Mouse (Mus musculus): ENCODE measurements around the gene Fshr.

The Fshr gene

GRCm38 (mm10) chr17:89032981-89033380 lies 167.5 kb downstream of the Fshr start:
- no peak for DNase-seq

- DNase-seq = no peak
Observed at GRCm38 (mm10) chr17:89019518-89019917, 181.0 kb downstream of the Fshr start.

GRCm38 (mm10) chr17:89017002-89017401 lies 183.5 kb downstream of the Fshr start:
- DNase-seq = no peak

GRCm38 (mm10) chr17:89013691-89014090 lies 186.8 kb downstream of the Fshr start:
- DNase-seq = no peak

- DNase-seq = no peak
Observed at GRCm38 (mm10) chr17:89009117-89009516, 191.4 kb downstream of the Fshr start.

GRCm38 (mm10) chr17:89008680-89009079 lies 191.8 kb downstream of the Fshr start:
- DNase-seq = no peak

GRCm38 (mm10) chr17:89005959-89006358 lies 194.5 kb downstream of the Fshr start:
- no peak for DNase-seq

GRCm38 (mm10) chr17:88999907-89000306 lies 200.6 kb downstream of the Fshr start:
- DNase-seq = no peak

GRCm38 (mm10) chr17:88998243-88998642 lies 202.2 kb downstream of the Fshr start:
- DNase-seq = no peak

- no peak for DNase-seq
Observed at GRCm38 (mm10) chr17:88991238-88991637, 209.2 kb downstream of the Fshr start.

- no peak for DNase-seq
Observed at GRCm38 (mm10) chr17:88980708-88981355, 219.6 kb downstream of the Fshr start.

GRCm38 (mm10) chr17:88974538-88974937 lies 225.9 kb downstream of the Fshr start:
- DNase-seq = no peak

GRCm38 (mm10) chr17:88966028-88966427 lies 234.4 kb downstream of the Fshr start:
- no peak for DNase-seq

- peak; percentile 23 for DNase-seq
Observed at GRCm38 (mm10) chr17:88954011-88954410, 246.5 kb downstream of the Fshr start.

GRCm38 (mm10) chr17:88938153-88938681 lies 262.3 kb downstream of the Fshr start:
- DNase-seq = no peak

GRCm38 (mm10) chr17:88937341-88938152 lies 262.9 kb downstream of the Fshr start:
- no peak for DNase-seq

- no peak for DNase-seq
Observed at GRCm38 (mm10) chr17:88936941-88937340, 263.5 kb downstream of the Fshr start.

Measured in lung, postnatal 14 days (tissue).